Mouse (Mus musculus) kidney, embryonic 14.5 days (tissue): ENCODE data around the gene Chia1. TPM values are rescaled to one million over a fixed set of nuclear protein-coding genes. Genes with fewer than 3 reads are reported as not detected.
"Not testable (repeated sequence)": the region's sequence is repeated elsewhere in the genome, so short reads cannot be mapped to it uniquely, and the experiment has no call there.

Experiments used
- ATAC-seq: fragments of 200-750 bp; cut with Nextera tagmentation; 2 replicates; pipeline ENCODE4 v1.8.0; 2017; ENCODE audit warnings: moderate number of reproducible peaks, mild to moderate bottlenecking, moderate TSS enrichment, moderate library complexity; ENCODE audit not compliant: low FRiP score, low TSS enrichment
- H3K27ac ChIP-seq: fragments of 300-500 bp; sonication (generic); 2 replicates; pipeline ENCODE4 v1.5.1; 2014; ENCODE audit warnings: low read depth, mild to moderate bottlenecking, low read length, moderate library complexity, mixed read lengths
- H3K27me3 ChIP-seq: fragments of 300-500 bp; sonication (generic); 2 replicates; pipeline ENCODE4 v1.6.1; 2014; ENCODE audit warnings: mild to moderate bottlenecking, low read length; ENCODE audit not compliant: control insufficient read depth, insufficient read depth
- H3K36me3 ChIP-seq: fragments of 300-500 bp; sonication (generic); 2 replicates; pipeline ENCODE4 v1.6.1; 2014; ENCODE audit warnings: low read length, mixed read lengths; ENCODE audit not compliant: control insufficient read depth, insufficient read depth
- H3K4me1 ChIP-seq: fragments of 300-500 bp; sonication (generic); 2 replicates; pipeline ENCODE4 v1.6.1; 2014; ENCODE audit warnings: low read length, mixed read lengths; ENCODE audit not compliant: control insufficient read depth, insufficient read depth
- H3K4me2 ChIP-seq: fragments of 300-500 bp; sonication (generic); replicated peaks from 2 replicates; pipeline ENCODE4 v1.6.1; 2014; ENCODE audit warnings: low read depth, mild to moderate bottlenecking, low read length
- H3K4me3 ChIP-seq: fragments of 300-500 bp; sonication (generic); 2 replicates; pipeline ENCODE4 v1.5.1; 2014; ENCODE audit warnings: mild to moderate bottlenecking, low read length
- H3K9ac ChIP-seq: fragments of 300-500 bp; sonication (generic); 2 replicates; pipeline ENCODE4 v1.6.1; 2014; ENCODE audit warnings: low read depth, mild to moderate bottlenecking, low read length, moderate library complexity
- H3K9me3 ChIP-seq: fragments of 300-500 bp; sonication (generic); 2 replicates; pipeline ENCODE4 v1.6.1; 2016; ENCODE audit warnings: low read length; ENCODE audit not compliant: control insufficient read depth
- WGBS: fragments of 180-500 bp; shearing (Covaris S2); extraction: QIAGEN DNeasy Blood & Tissue Kit; methylation state at CpG from one replicate; pipeline ENCODE4 v1.1.7; 2014; 5-methylcytosine and 5-hydroxymethylcytosine counted together
- polyA plus RNA-seq: library from polyadenylated mRNA; unstranded; fragments of >200 nt; fragmentation: Nextera tagmentation; extraction: Ambion mirVana; gene quantifications from 2 replicates; pipeline ENCODE4 v1.2.1, GENCODE M21; 2014

Gene Chia1
- not detected in 2 replicates for polyA plus RNA-seq

GRCm38 (mm10) chr3:106112929-106113328 lies at the start of gene Chia1:
Gene Chia1 (plus strand): TSS chr3:106113229.
- Histone ChIP-seq H3K4me2 (no peak within 1 kb of the TSS), H3K27me3 (no peaks in the 10 kb centered on the region), H3K9me3 (no peaks in the 10 kb centered on the region), H3K9ac (no peak within 1 kb of the TSS), H3K4me3 (no peak within 1 kb of the TSS), H3K36me3 (no peaks in the 10 kb centered on the region), H3K4me1 (no peaks in the 10 kb centered on the region), H3K27ac (no peak within 1 kb of the TSS)
- ATAC-seq: no peak
- WGBS: 76% methylated on average over 3 of the region's 3 CpGs

- H3K4me1 ChIP-seq, H3K4me3 ChIP-seq, H3K27ac ChIP-seq, H3K4me2 ChIP-seq, H3K9ac ChIP-seq, H3K9me3 ChIP-seq, H3K36me3 ChIP-seq, H3K27me3 ChIP-seq, ATAC-seq: not testable (repeated sequence)
- 34% methylated on average over 5 of the region's 5 CpGs for WGBS
Measured at GRCm38 (mm10) chr3:106067707-106068106, 45.3 kb upstream of the Chia1 start.

- Histone ChIP-seq H3K9me3 (no peaks in the 10 kb centered on the region), H3K27me3 (no peaks in the 10 kb centered on the region), H3K4me1 (no peaks in the 10 kb centered on the region), H3K27ac (no peak overlapping the region), H3K9ac (no peak overlapping the region), H3K36me3 (no peaks in the 10 kb centered on the region), H3K4me2 (no peak overlapping the region), H3K4me3 (no peak overlapping the region)
- no peak for ATAC-seq
- 88% methylated on average over 2 of the region's 2 CpGs for WGBS
Measured at GRCm38 (mm10) chr3:106070994-106071393, 42.0 kb upstream of the Chia1 start.

- 0 out of 2 replicates have a peak, but pooled peaks have one; percentile 57 for ATAC-seq
- no peak overlapping the region for H3K9ac ChIP-seq
Measured at GRCm38 (mm10) chr3:106074824-106075223, 38.2 kb upstream of the Chia1 start.

GRCm38 (mm10) chr3:106126999-106127398 lies 14.0 kb downstream of the Chia1 start:
- Histone ChIP-seq H3K4me1 (no peaks in the 10 kb centered on the region), H3K36me3 (no peaks in the 10 kb centered on the region), H3K9me3 (no peaks in the 10 kb centered on the region), H3K4me2 (no peak overlapping the region), H3K4me3 (no peak overlapping the region), H3K27ac (no peak overlapping the region), H3K9ac (no peak overlapping the region), H3K27me3 (no peaks in the 10 kb centered on the region)
- no peak for ATAC-seq

More at GRCm38 (mm10) chr3:106074824-106075223, 38.2 kb upstream of the Chia1 start:
- no peak overlapping the region for H3K27ac ChIP-seq
- no peak overlapping the region for H3K4me2 ChIP-seq
- WGBS: 49% methylated on average over 1 of the region's 1 CpGs
- no peaks in the 10 kb centered on the region for H3K36me3 ChIP-seq
- no peaks in the 10 kb centered on the region for H3K4me1 ChIP-seq
- no peak overlapping the region for H3K4me3 ChIP-seq
- H3K9me3 ChIP-seq: no peaks in the 10 kb centered on the region
- H3K27me3 ChIP-seq: no peaks in the 10 kb centered on the region

- no peak for ATAC-seq
- H3K36me3 ChIP-seq: no peaks in the 10 kb centered on the region
- H3K4me3 ChIP-seq: no peak overlapping the region
- H3K9me3 ChIP-seq: no peaks in the 10 kb centered on the region
- no peaks in the 10 kb centered on the region for H3K27me3 ChIP-seq
- no peak overlapping the region for H3K4me2 ChIP-seq
- no peak overlapping the region for H3K27ac ChIP-seq
- 75% methylated on average over 4 of the region's 4 CpGs for WGBS
- H3K9ac ChIP-seq: no peak overlapping the region
- H3K4me1 ChIP-seq: no peaks in the 10 kb centered on the region
Measured at GRCm38 (mm10) chr3:106128807-106129493, 15.9 kb downstream of the Chia1 start.

GRCm38 (mm10) chr3:106131690-106132089 lies 18.7 kb downstream of the Chia1 start:
- no peaks in the 10 kb centered on the region for H3K4me1 ChIP-seq
- H3K36me3 ChIP-seq: no peaks in the 10 kb centered on the region
- 78% methylated on average over 5 of the region's 5 CpGs for WGBS
- H3K4me2 ChIP-seq: no peak overlapping the region
- H3K9me3 ChIP-seq: no peaks in the 10 kb centered on the region
- no peak for ATAC-seq
- H3K9ac ChIP-seq: no peak overlapping the region
- H3K27ac ChIP-seq: no peak overlapping the region
- H3K4me3 ChIP-seq: no peak overlapping the region
- no peaks in the 10 kb centered on the region for H3K27me3 ChIP-seq

- WGBS: 92% methylated on average over 10 of the region's 10 CpGs
- no peak for ATAC-seq
- Histone ChIP-seq H3K36me3 (no peaks in the 10 kb centered on the region), H3K27ac (no peak overlapping the region), H3K4me3 (no peak overlapping the region), H3K4me1 (no peaks in the 10 kb centered on the region), H3K27me3 (no peaks in the 10 kb centered on the region), H3K4me2 (no peak overlapping the region), H3K9me3 (peaks cover 16% of the 10 kb centered on the region), H3K9ac (no peak overlapping the region)
Measured at GRCm38 (mm10) chr3:106144081-106144480, 31.1 kb downstream of the Chia1 start.

GRCm38 (mm10) chr3:106154413-106154812 lies 41.4 kb downstream of the Chia1 start:
- Histone ChIP-seq H3K36me3 (no peaks in the 10 kb centered on the region), H3K9ac (no peak overlapping the region), H3K4me2 (no peak overlapping the region), H3K27me3 (no peaks in the 10 kb centered on the region), H3K4me3 (no peak overlapping the region), H3K9me3 (no peaks in the 10 kb centered on the region), H3K27ac (no peak overlapping the region), H3K4me1 (no peaks in the 10 kb centered on the region)
- 80% methylated on average over 2 of the region's 2 CpGs for WGBS
- ATAC-seq: no peak
